Mouse (Mus musculus) ES-E14 (cell line): ENCODE results near the gene Tnfaip8l1. TPM values are rescaled to one million over a fixed set of nuclear protein-coding genes. Genes with fewer than 3 reads are reported as not detected.

Experiments used
- DNase-seq: peaks from one replicate; pipeline ENCODE4 v3.0.0-alpha.2; 2013; ENCODE audit warnings: low read depth, low spot score
- H3K27ac ChIP-seq: 2 replicates; pipeline ENCODE4 v1.5.1; 2012; ENCODE audit warnings: low read depth, mild to moderate bottlenecking, low read length, moderate library complexity, mixed read lengths; ENCODE audit not compliant: poor library complexity, insufficient read depth, severe bottlenecking
- H3K36me3 ChIP-seq: 2 replicates; pipeline ENCODE4 v1.6.1; 2012; ENCODE audit warnings: mild to moderate bottlenecking, low read length, moderate library complexity, mixed read lengths; ENCODE audit not compliant: control insufficient read depth, poor library complexity, insufficient read depth, severe bottlenecking
- H3K4me1 ChIP-seq, 2 experiments: fragments of 150-350 bp in 1 of 2; sonication (generic) in 1 of 2; 2 replicates each; pipeline ENCODE4 v1.6.1; 2012; ENCODE audit warnings: low read length in 2 of 2, mild to moderate bottlenecking in 1 of 2, mixed read lengths in 1 of 2; ENCODE audit not compliant: control insufficient read depth in 2 of 2, insufficient read depth in 2 of 2, poor library complexity in 1 of 2
- H3K4me3 ChIP-seq, 2 experiments: fragments of 150-350 bp in 1 of 2; sonication (generic) in 1 of 2; 2 replicates each; pipeline ENCODE4 v1.5.1; 2012; ENCODE audit warnings: low read length in 2 of 2, low read depth in 1 of 2, mild to moderate bottlenecking in 1 of 2, mixed read lengths in 1 of 2; ENCODE audit not compliant: insufficient read depth in 1 of 2, poor library complexity in 1 of 2, severe bottlenecking in 1 of 2
- H3K9ac ChIP-seq: 2 replicates; pipeline ENCODE4 v1.6.1; 2012; ENCODE audit warnings: low read depth, mild to moderate bottlenecking, low read length, mixed read lengths; ENCODE audit not compliant: poor library complexity, insufficient read depth, severe bottlenecking
- H3K9me3 ChIP-seq: fragments of 150-350 bp; sonication (generic); 2 replicates; pipeline ENCODE4 v1.6.1; 2012; ENCODE audit warnings: low read depth, mild to moderate bottlenecking, low read length; ENCODE audit not compliant: control insufficient read depth, insufficient read depth
- CHD2 ChIP-seq: IDR thresholded peaks from 2 replicates; pipeline ENCODE4 v1.6.1; 2014; ENCODE audit warnings: mild to moderate bottlenecking, low read depth, low read length, inconsistent platforms
- HCFC1 ChIP-seq: IDR thresholded peaks from 2 replicates; pipeline ENCODE4 v1.6.1; 2012; ENCODE audit warnings: low read length, inconsistent platforms, borderline replicate concordance; ENCODE audit not compliant: insufficient read depth
- MAFK ChIP-seq: IDR thresholded peaks from 2 replicates; pipeline ENCODE4 v1.6.1; 2014; ENCODE audit warnings: mild to moderate bottlenecking, low read depth, low read length, inconsistent platforms; ENCODE audit not compliant: insufficient read depth
- ZC3H11A ChIP-seq: IDR thresholded peaks from 2 replicates; pipeline ENCODE4 v1.6.1; 2012; ENCODE audit warnings: low read depth, mild to moderate bottlenecking, inconsistent platforms, low read length, borderline replicate concordance
- ZNF384 ChIP-seq: IDR thresholded peaks from 2 replicates; pipeline ENCODE4 v1.6.1; 2012; ENCODE audit warnings: low read depth, low read length, inconsistent platforms
- in situ Hi-C, 2 experiments: fragments of 600-800 bp; cut with MboI; formaldehyde crosslinking; loops; one replicate each; pipeline ENCODE4 v1.15.1; 2025; ENCODE audit warnings: low sequenced_read_pairs in 2 of 2, inconsistent platforms in 1 of 2; ENCODE audit not compliant: unreplicated experiment in 2 of 2
- total RNA-seq: library from RNA; depleted of rRNA; stranded (reverse); fragments of 300-350 nt; gene quantifications from 2 replicates; pipeline ENCODE4 v1.2.3, GENCODE M21; 2012

Tnfaip8l1 gene
- total RNA-seq, 1 experiment: 1.3 TPM

DNA sequence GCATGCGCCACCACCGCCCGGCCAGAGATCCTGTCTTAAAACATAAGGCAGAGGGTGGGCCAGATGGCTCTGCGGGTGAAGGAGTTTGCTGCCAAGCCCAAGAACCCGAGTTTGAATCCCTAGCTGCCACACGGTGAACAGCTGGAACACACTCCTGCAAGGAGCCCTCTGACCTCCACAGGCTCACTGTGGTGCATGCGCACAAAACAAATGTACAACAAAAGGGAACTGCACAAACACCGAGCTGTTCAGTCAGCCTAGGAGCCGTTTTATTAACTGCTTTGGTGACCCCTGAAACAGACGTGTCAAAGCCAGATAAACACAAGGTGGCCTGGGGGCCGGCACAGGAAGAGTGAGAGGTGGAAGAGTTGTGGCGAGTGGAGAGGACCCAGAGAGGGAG lies 42.8 kb upstream of the Tnfaip8l1 start:
- no peaks in the 10 kb centered on the region for H3K36me3 ChIP-seq
- TF ChIP-seq ZNF384 (no peak), CHD2 (no peak), HCFC1 (no peak), ZC3H11A (no peak), MAFK (no peak)
- DNase-seq: no peak
- in situ Hi-C loops: no loop called here
- H3K4me1 ChIP-seq: peaks cover 0 to 5% of the 10 kb centered on the region in 2 experiments; a peak in 1 of 4 replicates
- H3K27ac ChIP-seq: no peak overlapping the region
- H3K4me3 ChIP-seq: peak overlapping the region; percentile 57 to 61; a peak in 1 of 4 replicates
- H3K9me3 ChIP-seq: no peaks in the 10 kb centered on the region
- no peak overlapping the region for H3K9ac ChIP-seq

DNA sequence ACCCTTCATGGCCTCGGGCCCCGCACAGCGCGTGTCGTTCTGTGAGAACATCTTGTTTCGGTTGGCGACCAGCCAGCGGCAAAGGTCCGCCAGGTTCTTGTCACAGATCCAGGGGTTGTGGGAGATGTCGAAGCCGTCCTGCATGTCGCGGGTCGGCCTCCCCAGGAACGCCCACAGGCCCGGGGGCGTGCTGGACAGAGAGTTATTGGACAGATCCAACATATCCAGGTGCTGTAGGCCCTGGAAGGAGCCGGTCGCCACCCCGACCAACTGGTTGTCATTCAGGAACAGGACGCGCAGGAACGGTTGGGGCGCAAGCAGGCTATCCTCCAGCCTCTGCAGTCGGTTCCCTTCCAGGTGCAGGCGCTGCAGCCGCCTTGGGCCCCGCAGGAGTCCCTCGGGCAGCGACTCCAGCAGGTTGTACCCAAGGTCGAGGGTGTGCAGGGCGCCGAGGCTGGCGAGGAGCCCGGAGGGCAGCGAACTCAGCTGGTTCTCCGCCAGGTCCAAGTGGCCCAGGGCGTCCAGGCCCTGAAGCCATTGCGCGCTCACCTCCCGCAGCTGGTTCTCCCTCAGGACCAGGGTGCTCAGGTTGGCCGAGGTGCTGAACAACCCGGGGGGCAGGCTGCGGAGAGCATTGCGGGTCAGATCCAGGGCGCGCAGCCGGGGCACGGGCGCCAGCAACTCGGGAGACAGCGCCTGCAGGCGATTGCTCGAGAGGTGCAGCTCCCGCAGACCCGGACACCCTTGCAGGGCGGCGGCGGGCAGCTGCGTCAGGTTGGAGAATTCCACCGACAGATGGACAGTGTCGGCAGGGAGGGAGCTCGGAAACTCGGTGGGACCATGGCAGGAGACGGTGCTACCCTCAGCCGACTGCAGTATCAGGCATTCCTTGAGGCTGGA lies 42.0 kb upstream of the Tnfaip8l1 start:
- peak overlapping the region; percentile 57 to 61 for H3K4me3 ChIP-seq
- H3K9ac ChIP-seq: 0 out of 2 replicates have a peak overlapping the region, but pooled peaks have one; percentile 6
- no peaks in the 10 kb centered on the region for H3K36me3 ChIP-seq
- no peak overlapping the region for H3K27ac ChIP-seq
- in situ Hi-C loops: no loop called here
- H3K4me1 ChIP-seq: peaks cover 0 to 5% of the 10 kb centered on the region in 2 experiments; a peak in 1 of 4 replicates
- no peaks in the 10 kb centered on the region for H3K9me3 ChIP-seq
- no peak for DNase-seq
- TF ChIP-seq ZNF384: no peak

DNA sequence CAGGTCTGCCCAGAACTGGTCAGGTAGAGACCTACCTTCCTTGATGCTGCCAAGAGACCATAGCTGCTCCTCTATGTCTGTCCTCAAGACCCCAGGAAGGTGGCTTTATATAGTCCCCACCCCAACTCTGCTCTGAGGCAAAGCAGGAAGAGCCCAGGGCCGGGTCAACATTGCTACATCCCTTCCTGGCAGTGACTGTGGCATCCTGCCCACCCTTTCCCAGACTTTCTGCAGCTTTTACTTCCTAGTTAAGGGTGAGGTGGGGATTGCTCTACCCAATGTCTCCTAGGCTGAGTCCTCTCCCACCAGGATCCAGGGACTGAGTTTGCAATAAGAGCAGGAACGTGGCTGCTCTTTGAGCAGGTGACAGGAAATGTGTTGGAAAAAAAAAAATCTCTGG lies 40.5 kb upstream of the Tnfaip8l1 start, which contains the start of gene Lrg1:
TSS of gene Lrg1 (minus strand) at position 176 of the 400 bp plus-strand sequence.
- TF ChIP-seq HCFC1 (no peak), ZNF384 (no peak), CHD2 (no peak), ZC3H11A (no peak), MAFK (no peak)
- Histone ChIP-seq H3K27ac (no peak within 1 kb of the TSS), H3K9me3 (no peaks in the 10 kb centered on the region), H3K4me3 (peak within 1 kb of the TSS in 1 of 2 experiments; percentile 61; a peak in 1 of 4 replicates), H3K4me1 (peaks cover 0 to 5% of the 10 kb centered on the region in 2 experiments; a peak in 1 of 4 replicates), H3K9ac (no peak within 1 kb of the TSS), H3K36me3 (no peaks in the 10 kb centered on the region)
- no peak for DNase-seq
- in situ Hi-C loops: no loop called here

DNA sequence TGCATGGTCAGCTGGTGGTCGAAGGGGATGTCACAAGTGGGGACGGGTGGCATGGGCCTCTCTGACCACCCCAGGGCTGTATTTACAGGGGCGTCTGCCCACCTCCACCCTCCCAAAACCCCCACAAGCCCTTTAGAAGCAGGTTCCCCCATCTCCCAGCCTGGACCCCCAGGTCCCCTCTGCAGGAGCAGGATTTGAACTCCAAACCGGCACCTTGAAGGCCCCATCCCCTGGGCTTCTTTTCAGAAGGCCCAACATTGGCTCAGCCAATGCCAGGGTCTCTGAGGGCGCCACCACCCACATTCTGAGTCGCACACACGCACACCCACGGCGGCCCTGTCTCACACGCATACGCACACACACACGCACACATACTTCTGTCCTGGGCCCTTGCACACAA lies 39.1 kb upstream of the Tnfaip8l1 start:
- peaks cover 0 to 2% of the 10 kb centered on the region in 2 experiments; a peak in 1 of 4 replicates for H3K4me1 ChIP-seq
- in situ Hi-C loops: no loop called here

More for the DNA sequence above, 39.1 kb upstream of the Tnfaip8l1 start:
- Histone ChIP-seq H3K27ac (no peak overlapping the region), H3K9me3 (no peaks in the 10 kb centered on the region), H3K4me3 (no peak overlapping the region; a peak in 1 of 4 replicates), H3K36me3 (no peaks in the 10 kb centered on the region), H3K9ac (no peak overlapping the region)
- no peak for DNase-seq
- no peak for TF ChIP-seq ZNF384
- TF ChIP-seq ZC3H11A: no peak
- TF ChIP-seq CHD2: no peak
- TF ChIP-seq HCFC1: no peak
- TF ChIP-seq MAFK: no peak
